Mouse (Mus musculus) thymus, postnatal 10 days (tissue): Measurements from ENCODE around the gene Ino80b.

Source experiments
- DNase-seq, 2 experiments: peaks; one replicate each; pipeline ENCODE4 v3.0.0; 2021; ENCODE audit warnings: low spot score in 2 of 2

Gene Ino80b

GRCm38 (mm10) chr6:83125331-83125730 lies at the start of gene Ino80b:
Gene Ino80b (minus strand): TSS chr6:83125431.
- DNase-seq = no peak

- DNase-seq = no peak
Observed at GRCm38 (mm10) chr6:83172240-83172920, 47.1 kb upstream of the Ino80b start.

GRCm38 (mm10) chr6:83171063-83171462 lies 45.8 kb upstream of the Ino80b start:
- no peak for DNase-seq

GRCm38 (mm10) chr6:83169872-83170271 lies 44.6 kb upstream of the Ino80b start:
- DNase-seq = no peak

- DNase-seq = no peak
Observed at GRCm38 (mm10) chr6:83166243-83166630, 41.0 kb upstream of the Ino80b start.

GRCm38 (mm10) chr6:83165607-83166242 lies 40.5 kb upstream of the Ino80b start, which contains the start of gene Dctn1:
Gene Dctn1 (plus strand): TSS chr6:83165920.
- DNase-seq = peak; percentile 88 to 94

GRCm38 (mm10) chr6:83165026-83165606 lies 39.9 kb upstream of the Ino80b start:
- DNase-seq = no peak

- peak in 1 of 2 experiments; percentile 52 for DNase-seq
Observed at GRCm38 (mm10) chr6:83162701-83163100, 37.5 kb upstream of the Ino80b start.

GRCm38 (mm10) chr6:83161921-83162641 lies 36.9 kb upstream of the Ino80b start:
- no peak for DNase-seq

GRCm38 (mm10) chr6:83161442-83161841 lies 36.2 kb upstream of the Ino80b start:
- no peak for DNase-seq

- peak in 1 of 2 experiments; percentile 62 for DNase-seq
Observed at GRCm38 (mm10) chr6:83159456-83159855, 34.2 kb upstream of the Ino80b start.

GRCm38 (mm10) chr6:83156259-83156684 lies 31.0 kb upstream of the Ino80b start, which contains the start of the genes Wdr54 and 1700003E16Rik:
Gene Wdr54 (minus strand): TSS chr6:83156397.
Gene 1700003E16Rik (plus strand): TSS chr6:83156404.
- peak; percentile 18 to 36 for DNase-seq

- DNase-seq = no peak
Observed at GRCm38 (mm10) chr6:83155552-83156238, 30.5 kb upstream of the Ino80b start.

GRCm38 (mm10) chr6:83153485-83153884 lies 28.3 kb upstream of the Ino80b start:
- DNase-seq = no peak

GRCm38 (mm10) chr6:83153038-83153437 lies 27.8 kb upstream of the Ino80b start:
- no peak for DNase-seq

GRCm38 (mm10) chr6:83151721-83152120 lies 26.5 kb upstream of the Ino80b start:
- DNase-seq = no peak

- DNase-seq = no peak
Observed at GRCm38 (mm10) chr6:83147280-83147679, 22.0 kb upstream of the Ino80b start.

GRCm38 (mm10) chr6:83145805-83146204 lies 20.6 kb upstream of the Ino80b start:
- DNase-seq = no peak

GRCm38 (mm10) chr6:83145209-83145608 lies 20.0 kb upstream of the Ino80b start:
- no peak for DNase-seq

- DNase-seq = no peak
Observed at GRCm38 (mm10) chr6:83142886-83143285, 17.7 kb upstream of the Ino80b start.

GRCm38 (mm10) chr6:83142211-83142731 lies 17.0 kb upstream of the Ino80b start:
- no peak for DNase-seq
